Mouse (Mus musculus): ENCODE results near the gene Dhdh. TPM values are rescaled to one million over a fixed set of nuclear protein-coding genes. Genes with fewer than 3 reads are reported as not detected.
A peak's percentile ranks its signal among the peaks of the same experiment; 100 is the strongest.
"Not testable (repeated sequence)": the region's sequence is repeated elsewhere in the genome, so short reads cannot be mapped to it uniquely, and the experiment has no call there.

The Dhdh gene
- polyA plus RNA-seq, 1 experiment, result 0.23 TPM

DNA sequence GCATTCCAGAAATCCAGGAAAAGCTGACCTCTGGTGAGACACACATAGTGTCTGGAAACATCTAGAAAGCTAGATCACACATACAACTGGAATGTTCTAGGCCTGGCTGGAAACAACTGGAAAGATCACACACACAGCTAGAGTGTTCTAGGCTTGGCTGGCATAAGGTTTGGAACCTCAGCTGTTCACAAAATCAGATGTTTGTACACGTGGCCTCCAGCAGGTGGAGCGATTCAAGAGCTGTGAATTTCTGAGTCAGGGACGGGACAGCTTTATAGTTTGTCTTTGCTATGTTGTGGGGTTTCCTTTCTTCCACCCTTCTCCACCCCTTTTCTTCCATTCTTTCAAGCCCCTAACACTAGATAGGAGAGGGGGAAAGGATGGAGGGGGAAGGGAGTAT, 11.6 kb downstream of the Dhdh start:
- Histone ChIP-seq H3K27me3 (replicated peaks) (no peaks in the 10 kb centered on the region), H3K36me3 (replicated peaks; ENCODE audit: low read length) (no peaks in the 10 kb centered on the region)
- TF ChIP-seq GATA1 (IDR thresholded peaks at IDR 0.05; ENCODE audit: borderline replicate concordance, low read length), result no peak
- TF ChIP-seq FLI1 (IDR thresholded peaks at IDR 0.05; ENCODE audit: low read length), result no peak

DNA sequence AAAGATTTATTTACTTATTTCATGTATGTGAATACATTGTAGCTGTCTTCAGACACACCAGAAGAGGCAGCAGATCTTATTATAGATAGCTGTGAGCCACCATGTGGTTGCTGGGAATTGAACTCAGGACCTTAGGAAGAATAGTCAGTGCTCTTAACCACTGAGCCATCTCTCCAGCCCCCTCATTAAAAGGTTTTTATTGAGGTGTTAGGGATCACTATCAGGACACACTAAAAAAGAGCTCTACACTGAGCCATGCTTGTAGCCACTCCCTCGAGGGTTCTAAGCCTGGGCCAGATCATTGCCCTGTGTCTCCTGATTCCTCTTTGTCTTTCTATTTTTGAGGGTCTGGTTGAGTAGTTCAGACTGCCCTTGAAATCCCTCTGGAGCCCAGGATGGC, 12.2 kb downstream of the Dhdh start:
- Histone ChIP-seq H3K4me3 (replicated peaks) (no peak overlapping the region), H3K36me3 (replicated peaks; ENCODE audit: low read length) (no peaks in the 10 kb centered on the region), H3K4me1 (peaks cover 24% of the 10 kb centered on the region), H3K27me3 (replicated peaks) (no peaks in the 10 kb centered on the region), H3K9me3 (0 out of 2 replicates have a peak, but pooled peaks cover 3% of the 10 kb centered on the region)
- TF ChIP-seq FLI1 (IDR thresholded peaks at IDR 0.05; ENCODE audit: low read length) (no peak), GATA1 (IDR thresholded peaks at IDR 0.05; ENCODE audit: borderline replicate concordance, low read length) (no peak)

More for the DNA sequence above, 11.6 kb downstream of the Dhdh start:
- 0 out of 2 replicates have a peak, but pooled peaks cover 3% of the 10 kb centered on the region for H3K9me3 ChIP-seq
- H3K4me1 ChIP-seq, result peaks cover 25% of the 10 kb centered on the region
- H3K4me3 ChIP-seq (replicated peaks), result peak overlapping the region; percentile 7

DNA sequence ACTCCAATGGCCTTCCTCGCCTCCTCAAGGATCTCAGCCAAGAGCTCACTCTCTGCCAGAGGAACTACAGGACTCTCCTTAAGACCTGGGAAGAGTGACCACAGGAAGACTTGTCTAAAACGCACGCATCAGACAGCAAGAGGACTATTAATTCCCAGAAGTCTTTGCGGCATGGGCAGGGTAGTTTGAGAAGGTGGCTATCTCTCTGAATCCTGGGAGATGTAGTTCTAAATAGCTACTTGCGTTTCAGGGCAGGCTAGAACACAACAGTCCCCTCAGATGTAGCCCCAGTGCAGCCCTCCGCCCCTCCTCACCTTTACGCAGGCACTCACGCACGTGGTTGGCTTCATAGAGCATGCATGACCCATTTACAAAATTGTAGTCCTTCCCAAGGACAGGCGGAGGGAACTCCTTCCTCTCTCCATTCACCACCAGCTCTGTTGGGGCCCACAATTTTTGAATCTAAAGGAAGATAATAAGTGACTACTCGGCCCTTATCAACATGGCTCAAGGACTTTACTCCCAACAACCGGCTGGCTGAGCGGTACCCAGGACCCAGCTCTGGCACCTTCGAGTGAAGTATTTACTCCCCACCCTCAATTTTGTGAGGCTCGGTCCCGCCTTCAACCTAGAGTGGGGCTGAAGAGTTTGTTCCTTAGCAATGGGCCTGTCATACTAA, 13.2 kb downstream of the Dhdh start:
- no peaks in the 10 kb centered on the region for H3K36me3 ChIP-seq (replicated peaks; ENCODE audit: low read length)
- H3K27me3 ChIP-seq (replicated peaks), result no peaks in the 10 kb centered on the region
- 0 out of 2 replicates have a peak, but pooled peaks cover 3% of the 10 kb centered on the region for H3K9me3 ChIP-seq
- peaks cover 32% of the 10 kb centered on the region for H3K4me1 ChIP-seq
- H3K4me3 ChIP-seq (replicated peaks), result peak overlapping the region; percentile 72
- TF ChIP-seq FLI1 (IDR thresholded peaks at IDR 0.05; ENCODE audit: low read length) (no peak), GATA1 (IDR thresholded peaks at IDR 0.05; ENCODE audit: borderline replicate concordance, low read length) (no peak)

DNA sequence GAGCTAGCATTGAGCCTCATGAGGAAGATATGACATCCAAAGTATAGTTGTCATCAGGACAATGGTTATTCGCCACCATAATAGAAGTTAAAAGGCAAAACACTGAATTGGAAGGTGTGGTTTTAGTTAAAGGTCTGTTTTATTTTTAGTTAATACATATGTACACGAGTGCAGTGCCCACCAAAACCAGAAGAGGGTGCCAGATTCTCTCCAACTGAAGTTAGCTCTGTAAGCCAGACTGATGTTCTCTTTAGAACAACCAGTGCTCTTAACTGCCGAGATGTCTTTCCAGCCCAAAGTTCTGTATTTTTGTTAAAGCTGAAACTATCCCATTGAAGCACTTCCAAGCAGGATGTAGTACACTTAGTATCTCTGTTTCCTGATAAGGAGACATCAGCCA, 17.7 kb downstream of the Dhdh start:
- Histone ChIP-seq H3K9me3 (peaks cover 3% of the 10 kb centered on the region; the same call in 1 of the 2 replicates), H3K27me3 (replicated peaks) (no peaks in the 10 kb centered on the region), H3K36me3 (replicated peaks; ENCODE audit: low read length) (peaks cover 4% of the 10 kb centered on the region), H3K4me3 (replicated peaks) (peak overlapping the region; percentile 9), H3K4me1 (peaks cover 45% of the 10 kb centered on the region)
- no peak for TF ChIP-seq FLI1 (IDR thresholded peaks at IDR 0.05; ENCODE audit: low read length)
- no peak for TF ChIP-seq GATA1 (IDR thresholded peaks at IDR 0.05; ENCODE audit: borderline replicate concordance, low read length)

DNA sequence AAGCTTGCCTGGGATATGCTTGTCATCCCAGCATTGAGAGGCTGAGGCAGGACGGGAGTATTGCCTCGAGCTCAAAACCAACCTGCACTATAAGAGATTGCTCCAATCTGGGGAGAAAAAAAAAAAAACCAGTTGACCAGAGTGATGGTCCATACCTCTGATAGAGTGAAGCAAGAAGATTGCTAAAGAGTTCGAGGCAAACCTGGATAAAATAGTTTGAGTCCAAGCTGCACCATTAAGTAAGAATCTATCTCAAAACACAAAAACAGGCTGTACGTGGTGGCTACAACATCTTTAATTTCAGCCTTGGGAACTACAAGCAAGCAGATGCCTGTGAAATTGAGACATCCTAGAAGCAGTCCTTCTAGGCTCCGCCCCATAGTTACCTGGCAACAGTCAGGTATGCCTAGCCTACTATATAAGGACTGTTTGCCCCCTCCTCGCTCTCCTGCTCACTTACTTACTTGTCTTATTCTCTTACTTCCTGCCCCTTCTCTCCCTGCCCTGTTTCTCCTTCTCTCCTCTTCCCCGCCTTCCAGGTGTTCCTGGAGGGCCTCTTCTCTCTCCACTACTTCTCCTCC, 21.4 kb downstream of the Dhdh start:
- no peak for TF ChIP-seq FLI1 (IDR thresholded peaks at IDR 0.05; ENCODE audit: low read length)
- TF ChIP-seq GATA1 (IDR thresholded peaks at IDR 0.05; ENCODE audit: borderline replicate concordance, low read length), result no peak
- Histone ChIP-seq H3K9me3 (no peaks in the 10 kb centered on the region; the same call in 1 of the 2 replicates), H3K4me3 (replicated peaks) (peak overlapping the region; percentile 96), H3K27me3 (replicated peaks) (no peaks in the 10 kb centered on the region), H3K4me1 (peaks cover 71% of the 10 kb centered on the region), H3K36me3 (replicated peaks; ENCODE audit: low read length) (peaks cover 39% of the 10 kb centered on the region)

DNA sequence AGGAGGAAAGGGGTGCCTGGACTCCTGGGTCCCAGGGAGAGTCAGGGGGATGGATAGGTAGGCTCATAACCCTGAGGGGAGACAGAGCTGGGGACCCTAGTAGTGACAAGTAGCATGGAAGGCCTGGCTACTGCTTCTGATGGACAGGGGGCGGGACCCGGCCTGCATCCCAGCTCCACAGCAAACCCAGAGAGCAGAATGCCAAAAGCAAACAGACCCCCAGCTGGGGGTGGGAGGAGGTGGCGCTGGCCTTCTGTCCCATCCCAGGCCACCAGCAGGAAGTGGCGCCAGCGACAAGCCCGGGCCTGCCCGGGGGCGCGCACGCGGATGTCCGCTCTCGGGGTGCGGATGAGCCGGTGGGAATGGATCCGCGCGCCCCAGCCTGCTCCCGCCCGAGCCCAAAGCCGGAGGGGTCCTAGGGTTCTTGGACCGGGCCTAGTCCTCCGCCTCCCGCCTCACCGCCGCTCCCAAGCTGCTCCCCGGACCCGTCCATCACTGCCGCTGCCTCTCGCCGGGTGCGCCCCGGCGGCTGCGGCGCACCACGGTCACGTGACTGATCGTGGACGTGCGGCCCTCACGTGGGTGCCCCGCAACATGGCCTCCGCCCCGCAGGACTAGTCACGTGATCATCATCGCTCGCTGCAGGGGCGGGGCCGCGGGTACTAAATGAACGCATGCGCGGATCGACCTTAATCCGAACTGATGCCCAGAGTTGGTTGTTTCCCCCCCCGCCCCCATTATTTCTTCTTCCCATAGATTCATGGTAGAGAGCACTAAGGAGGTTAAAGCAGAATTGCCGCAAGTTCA, 22.1 kb downstream of the Dhdh start, which contains the start of gene Bax:
Bax (minus strand) TSS at position 616 of the 807 bp plus-strand sequence.
- peak within 1 kb of the TSS; percentile 96 for H3K4me3 ChIP-seq (replicated peaks)
- TF ChIP-seq FLI1 (IDR thresholded peaks at IDR 0.05; ENCODE audit: low read length) (no peak), GATA1 (IDR thresholded peaks at IDR 0.05; ENCODE audit: borderline replicate concordance, low read length) (no peak)
- H3K4me1 ChIP-seq, result peaks cover 73% of the 10 kb centered on the region
- peaks cover 46% of the 10 kb centered on the region for H3K36me3 ChIP-seq (replicated peaks; ENCODE audit: low read length)
- H3K9me3 ChIP-seq, result no peaks in the 10 kb centered on the region; the same call in 1 of the 2 replicates
- no peaks in the 10 kb centered on the region for H3K27me3 ChIP-seq (replicated peaks)

DNA sequence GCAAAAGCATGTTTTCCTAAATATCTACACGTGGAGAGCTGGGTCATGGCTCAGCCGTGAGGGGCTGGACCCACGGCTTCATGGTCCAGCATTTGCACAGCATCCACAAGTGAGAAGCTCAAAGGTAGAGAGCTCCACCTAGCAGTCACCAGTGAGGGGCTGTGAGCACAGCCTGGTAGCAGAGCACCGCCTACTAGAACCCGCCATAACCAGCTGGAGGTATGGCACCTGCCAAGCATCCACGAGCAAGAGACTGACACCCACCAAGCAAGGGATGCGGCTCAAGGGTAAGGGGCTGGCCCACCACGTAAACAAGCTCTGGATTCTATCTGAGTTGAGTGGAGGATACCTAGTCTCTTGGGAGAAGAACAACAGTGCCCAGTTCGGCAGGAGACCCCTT, 23.1 kb downstream of the Dhdh start:
- TF ChIP-seq GATA1 (IDR thresholded peaks at IDR 0.05; ENCODE audit: borderline replicate concordance, low read length) (no peak), FLI1 (IDR thresholded peaks at IDR 0.05; ENCODE audit: low read length) (no peak)
- Histone ChIP-seq H3K4me1 (peaks cover 73% of the 10 kb centered on the region), H3K4me3 (replicated peaks) (peak overlapping the region; percentile 96), H3K9me3 (no peaks in the 10 kb centered on the region; the same call in 1 of the 2 replicates), H3K27me3 (replicated peaks) (no peaks in the 10 kb centered on the region), H3K36me3 (replicated peaks; ENCODE audit: low read length) (peaks cover 52% of the 10 kb centered on the region)

DNA sequence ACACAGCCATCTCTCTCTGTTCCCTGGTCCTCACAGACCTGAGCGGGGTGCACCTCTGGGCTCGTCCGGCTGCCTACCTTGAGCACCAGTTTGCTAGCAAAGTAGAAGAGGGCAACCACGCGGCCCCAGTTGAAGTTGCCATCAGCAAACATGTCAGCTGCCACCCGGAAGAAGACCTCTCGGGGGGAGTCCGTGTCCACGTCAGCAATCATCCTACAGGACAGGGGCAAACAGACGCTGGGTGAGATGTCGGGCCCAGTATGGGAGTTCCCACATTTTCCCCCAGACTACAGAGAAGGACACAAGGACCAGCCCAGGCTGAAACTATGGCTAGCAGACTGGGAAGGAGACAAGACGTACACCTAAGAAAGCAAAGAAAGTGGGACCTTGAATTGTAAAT, 23.5 kb downstream of the Dhdh start:
- H3K36me3 ChIP-seq (replicated peaks; ENCODE audit: low read length), result peaks cover 56% of the 10 kb centered on the region
- H3K4me1 ChIP-seq, result peaks cover 77% of the 10 kb centered on the region
- peak overlapping the region; percentile 96 for H3K4me3 ChIP-seq (replicated peaks)
- no peaks in the 10 kb centered on the region for H3K27me3 ChIP-seq (replicated peaks)
- TF ChIP-seq GATA1 (IDR thresholded peaks at IDR 0.05; ENCODE audit: borderline replicate concordance, low read length) (no peak), FLI1 (IDR thresholded peaks at IDR 0.05; ENCODE audit: low read length) (no peak)
- no peaks in the 10 kb centered on the region; the same call in 1 of the 2 replicates for H3K9me3 ChIP-seq

DNA sequence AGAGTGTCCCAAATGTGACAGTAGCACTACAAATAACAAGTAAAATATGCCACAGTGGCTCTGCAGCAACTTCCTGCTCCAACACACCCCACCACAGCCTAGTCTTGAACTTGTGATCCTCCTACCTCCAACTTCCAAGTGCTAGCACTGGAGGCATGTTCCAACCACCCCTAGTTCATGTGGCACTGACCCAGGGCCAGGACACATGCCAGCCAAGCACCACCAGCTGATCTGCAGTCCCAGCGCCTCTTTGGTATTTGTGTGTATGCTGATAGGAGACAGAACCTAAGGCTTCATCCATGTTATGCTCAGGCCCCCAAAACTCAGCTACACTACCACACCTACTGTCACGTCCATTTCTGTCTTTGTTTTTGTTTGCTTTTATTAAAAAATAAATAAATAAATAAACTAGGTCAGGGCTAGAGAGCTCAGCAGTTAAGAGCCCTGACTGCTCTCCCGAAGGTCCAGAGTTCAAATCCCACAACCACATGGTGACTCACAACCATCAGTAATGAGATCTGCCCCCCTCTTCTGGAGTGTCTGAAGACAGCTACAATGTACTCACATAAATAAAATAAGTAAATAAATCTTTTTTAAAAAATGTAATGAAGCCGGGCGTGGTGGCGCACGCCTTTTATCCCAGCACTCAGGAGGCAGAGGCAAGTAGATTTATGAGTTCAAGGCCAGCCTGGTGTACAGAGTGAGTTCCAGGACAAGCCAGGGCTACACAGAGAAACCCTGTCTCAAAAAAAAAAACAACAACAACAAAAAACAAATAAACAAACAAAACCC, 24.4 kb downstream of the Dhdh start:
- no peaks in the 10 kb centered on the region; the same call in 1 of the 2 replicates for H3K9me3 ChIP-seq
- no peak for TF ChIP-seq GATA1 (IDR thresholded peaks at IDR 0.05; ENCODE audit: borderline replicate concordance, low read length)
- TF ChIP-seq FLI1 (IDR thresholded peaks at IDR 0.05; ENCODE audit: low read length), result no peak
- H3K4me1 ChIP-seq, result peaks cover 78% of the 10 kb centered on the region
- no peaks in the 10 kb centered on the region for H3K27me3 ChIP-seq (replicated peaks)
- H3K4me3 ChIP-seq (replicated peaks), result peak overlapping the region; percentile 84
- peaks cover 58% of the 10 kb centered on the region for H3K36me3 ChIP-seq (replicated peaks; ENCODE audit: low read length)

DNA sequence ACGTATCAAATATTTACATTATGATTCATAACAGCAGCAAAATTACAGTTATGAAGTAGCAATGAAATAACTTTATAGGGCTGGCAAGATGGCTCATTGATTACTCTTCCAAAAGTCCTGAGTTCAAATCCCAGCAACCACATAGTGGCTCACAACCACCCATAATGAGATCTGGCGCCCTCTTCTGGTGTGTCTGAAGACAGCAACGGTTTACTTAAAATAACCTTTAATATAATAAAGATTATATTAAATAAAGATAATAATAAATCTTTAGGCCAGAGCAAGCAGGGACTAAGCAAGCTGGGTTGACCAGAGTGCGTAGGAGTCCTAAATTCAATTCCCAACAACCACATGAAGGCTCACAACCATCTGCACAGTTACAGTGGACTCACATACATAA, 25.7 kb downstream of the Dhdh start:
- H3K4me3 ChIP-seq (replicated peaks); H3K9me3 ChIP-seq; H3K27me3 ChIP-seq (replicated peaks): not testable (repeated sequence)
- H3K4me1 ChIP-seq, result peaks cover 74% of the 10 kb centered on the region
- H3K36me3 ChIP-seq (replicated peaks; ENCODE audit: low read length), result peaks cover 70% of the 10 kb centered on the region
